Mouse (Mus musculus): ENCODE measurements around the gene Rrm2.
A peak's percentile ranks its signal among the peaks of the same experiment; 100 is the strongest.
"Not testable (repeated sequence)": the region's sequence is repeated elsewhere in the genome, so short reads cannot be mapped to it uniquely, and the experiment has no call there.

The Rrm2 gene

GRCm38 (mm10) chr12:24707954-24708823 is at the start of gene Rrm2:
Gene Rrm2, plus strand, starts transcription at chr12:24708241.
- DNase-seq (ENCODE audit: low read depth in 1 of 2, low spot score in 2 of 2): peak; percentile 86 to 87

GRCm38 (mm10) chr12:24658998-24659397 is 49.0 kb upstream of the Rrm2 start:
- DNase-seq (ENCODE audit: low read depth in 1 of 2, low spot score in 2 of 2): no peak

- no peak for DNase-seq (ENCODE audit: low read depth in 1 of 2, low spot score in 2 of 2)
Measured at GRCm38 (mm10) chr12:24659923-24660322, 48.1 kb upstream of the Rrm2 start.

GRCm38 (mm10) chr12:24661100-24661499 is 46.9 kb upstream of the Rrm2 start:
- DNase-seq (ENCODE audit: low read depth in 1 of 2, low spot score in 2 of 2): no peak

- DNase-seq (ENCODE audit: low read depth in 1 of 2, low spot score in 2 of 2): no peak
Measured at GRCm38 (mm10) chr12:24662131-24662530, 45.9 kb upstream of the Rrm2 start.

- DNase-seq (ENCODE audit: low read depth in 1 of 2, low spot score in 2 of 2): no peak
Measured at GRCm38 (mm10) chr12:24680096-24680491, 27.9 kb upstream of the Rrm2 start.

- no peak for DNase-seq (ENCODE audit: low read depth in 1 of 2, low spot score in 2 of 2)
Measured at GRCm38 (mm10) chr12:24680492-24681285, 27.4 kb upstream of the Rrm2 start.

GRCm38 (mm10) chr12:24681286-24682023 is 26.6 kb upstream of the Rrm2 start, which contains the start of gene Cys1:
Gene Cys1, minus strand, starts transcription at chr12:24681813.
- DNase-seq (ENCODE audit: low read depth in 1 of 2, low spot score in 2 of 2): no peak

GRCm38 (mm10) chr12:24682563-24682962 is 25.5 kb upstream of the Rrm2 start:
- no peak for DNase-seq (ENCODE audit: low read depth in 1 of 2, low spot score in 2 of 2)

- DNase-seq (ENCODE audit: low read depth in 1 of 2, low spot score in 2 of 2): no peak
Measured at GRCm38 (mm10) chr12:24683461-24683860, 24.6 kb upstream of the Rrm2 start.

- no peak for DNase-seq (ENCODE audit: low read depth in 1 of 2, low spot score in 2 of 2)
Measured at GRCm38 (mm10) chr12:24686038-24686695, 21.9 kb upstream of the Rrm2 start.

GRCm38 (mm10) chr12:24686696-24687346 is 21.2 kb upstream of the Rrm2 start:
- DNase-seq (ENCODE audit: low read depth in 1 of 2, low spot score in 2 of 2): no peak

GRCm38 (mm10) chr12:24690351-24690750 is 17.7 kb upstream of the Rrm2 start:
- DNase-seq (ENCODE audit: low read depth in 1 of 2, low spot score in 2 of 2): no peak

GRCm38 (mm10) chr12:24696500-24697483 is 11.2 kb upstream of the Rrm2 start:
- DNase-seq (ENCODE audit: low read depth in 1 of 2, low spot score in 2 of 2): peak in 1 of 2 experiments; percentile 63

GRCm38 (mm10) chr12:24697484-24698204 is 10.4 kb upstream of the Rrm2 start:
- peak in 1 of 2 experiments; percentile 28 for DNase-seq (ENCODE audit: low read depth in 1 of 2, low spot score in 2 of 2)

- no peak for DNase-seq (ENCODE audit: low read depth in 1 of 2, low spot score in 2 of 2)
Measured at GRCm38 (mm10) chr12:24698514-24698913, 9.5 kb upstream of the Rrm2 start.

- no peak for DNase-seq (ENCODE audit: low read depth in 1 of 2, low spot score in 2 of 2)
Measured at GRCm38 (mm10) chr12:24699578-24699977, 8.5 kb upstream of the Rrm2 start.

GRCm38 (mm10) chr12:24701621-24702020 is 6.4 kb upstream of the Rrm2 start:
- DNase-seq (ENCODE audit: low read depth in 1 of 2, low spot score in 2 of 2): not testable (repeated sequence)
